Mouse (Mus musculus): Measurements from ENCODE around the gene Aff1.

Gene Aff1

DNA sequence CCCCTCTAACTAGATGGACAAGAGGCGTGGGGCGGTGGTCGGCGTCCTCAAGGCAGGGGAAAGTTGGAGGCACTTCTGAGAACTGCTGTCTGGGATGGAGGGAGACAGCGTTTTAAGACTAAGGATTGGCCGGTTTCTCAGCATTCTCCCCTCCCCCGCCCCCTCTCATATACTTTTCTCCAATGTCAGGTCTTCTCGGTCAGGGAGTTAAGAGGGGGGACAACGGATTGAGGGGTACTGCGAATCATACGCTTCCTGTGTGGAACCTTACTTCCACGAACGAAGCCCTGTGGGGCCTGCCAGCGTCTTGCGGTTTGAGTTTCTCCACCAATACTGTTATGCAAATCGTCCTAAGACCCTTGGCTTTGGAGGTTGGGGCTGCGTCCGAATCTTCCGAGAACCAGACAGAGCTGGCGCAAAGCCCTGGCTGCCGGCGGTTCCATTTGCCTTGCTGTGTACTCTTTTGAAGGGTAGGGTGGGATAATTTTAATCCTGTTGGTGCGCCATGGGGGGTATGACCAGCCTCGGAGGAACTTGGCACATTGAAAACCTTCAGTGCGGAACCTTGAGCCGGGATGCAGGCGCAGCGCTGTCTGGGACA is 967 bp downstream of the Aff1 start:
- no peak for DNase-seq (ENCODE audit: low spot score)

DNA sequence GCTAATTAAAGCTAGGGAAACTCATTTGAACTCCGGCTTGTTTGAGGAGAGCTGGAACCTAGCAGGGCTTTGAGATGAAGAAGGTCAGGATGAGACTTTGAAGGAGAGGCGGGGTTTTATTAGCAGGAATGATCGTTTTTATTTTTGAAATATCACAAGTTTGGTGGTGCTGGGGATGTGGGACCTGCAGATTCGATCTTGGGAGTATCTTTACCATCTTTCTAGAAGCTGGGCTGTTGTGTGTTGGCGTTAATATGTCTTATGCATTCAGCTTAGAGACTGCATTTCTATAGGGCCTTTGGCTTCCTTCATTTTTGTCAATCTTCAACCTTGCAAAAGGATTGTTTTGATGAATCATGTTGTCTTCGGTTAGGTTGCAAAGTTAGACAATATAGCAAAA is 1.9 kb downstream of the Aff1 start:
- no peak for DNase-seq (ENCODE audit: low spot score)

DNA sequence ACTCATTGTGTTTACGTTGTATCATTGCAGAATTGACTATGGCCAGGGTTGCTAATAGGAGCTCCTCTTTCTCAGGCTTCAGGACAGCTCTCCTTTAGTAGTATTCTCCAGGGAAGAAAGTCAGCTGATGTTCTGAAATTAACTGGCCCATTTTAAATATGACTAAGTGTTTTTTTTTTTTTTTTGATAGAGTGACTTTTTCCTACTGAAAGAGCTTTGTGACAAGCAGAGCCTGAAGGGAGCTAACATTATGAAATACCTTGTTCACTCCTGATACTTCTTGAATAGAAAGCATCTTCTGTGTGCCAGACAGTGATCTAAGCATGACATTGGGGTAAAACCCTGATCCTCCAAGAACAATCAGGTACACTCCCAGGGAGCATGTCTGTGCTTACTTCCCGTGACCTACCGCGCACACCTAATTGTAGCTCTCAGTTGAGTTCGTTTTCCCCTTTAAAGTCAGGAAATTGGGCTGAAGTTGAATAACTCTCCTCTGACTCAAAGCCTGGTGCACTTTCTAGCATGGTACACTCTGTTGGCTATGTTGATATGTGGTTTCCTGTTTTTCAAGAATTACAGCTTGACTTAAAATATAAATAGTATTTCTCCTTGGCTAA is 5.8 kb downstream of the Aff1 start:
- no peak for DNase-seq (ENCODE audit: low spot score)

DNA sequence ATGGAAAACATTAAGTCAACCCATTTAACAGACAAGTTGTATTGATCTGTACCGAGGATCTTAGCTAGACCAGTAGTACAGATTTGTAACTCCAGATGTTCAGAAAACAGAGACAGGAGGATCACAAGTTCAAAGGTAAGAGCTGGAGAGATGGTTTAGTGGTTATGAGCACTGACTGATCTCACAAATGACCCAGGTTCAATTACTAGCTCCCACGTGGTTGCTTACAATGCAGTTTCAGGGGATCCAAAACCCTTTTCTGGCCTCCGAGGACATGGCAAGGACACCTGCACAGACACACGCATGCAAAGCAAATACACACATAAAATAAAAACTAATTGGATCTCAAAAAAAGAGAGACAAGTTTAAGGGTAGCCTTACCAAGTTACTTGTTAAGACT is 6.4 kb downstream of the Aff1 start:
- no peak for DNase-seq (ENCODE audit: low spot score)

DNA sequence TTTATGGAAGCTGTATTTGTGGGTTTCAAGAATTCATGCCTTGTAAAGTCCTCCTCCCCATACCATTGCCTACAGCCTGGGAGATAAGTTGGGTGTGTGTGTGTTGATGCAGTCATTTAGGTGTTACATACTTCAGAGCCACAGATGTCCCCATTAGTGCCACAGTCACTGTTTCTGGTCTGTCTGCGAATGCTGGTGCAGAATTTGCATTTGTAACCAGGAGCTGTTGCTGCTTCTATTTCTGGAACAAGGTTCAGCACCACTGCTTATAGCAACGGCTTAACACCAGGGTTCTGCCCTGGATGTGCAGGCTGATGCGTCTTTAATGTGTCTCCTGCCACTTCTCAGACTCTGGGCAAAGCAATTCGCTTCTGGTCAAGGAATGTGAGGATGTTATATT is 7.4 kb downstream of the Aff1 start:
- DNase-seq (ENCODE audit: low spot score), result no peak

DNA sequence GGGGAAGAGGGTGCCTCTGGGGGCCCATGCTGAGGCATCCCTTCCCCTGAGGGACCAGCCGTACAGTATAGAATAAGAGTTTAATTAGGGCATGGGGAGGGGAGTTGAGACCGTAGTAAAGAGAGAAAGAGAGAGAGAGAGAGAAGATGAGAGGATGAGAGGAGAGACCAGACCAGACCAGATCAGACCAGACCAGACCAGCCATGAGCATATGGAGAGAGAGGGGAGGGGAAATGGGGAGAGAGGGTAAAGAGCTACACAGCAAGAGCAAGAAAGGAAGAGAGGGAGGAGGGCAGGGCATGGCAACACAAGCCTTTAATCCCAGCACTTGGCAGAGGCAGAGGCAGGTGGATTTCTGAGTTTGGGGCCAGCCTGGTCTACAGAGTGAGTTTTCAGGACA is 8.5 kb downstream of the Aff1 start:
- no peak for DNase-seq (ENCODE audit: low spot score)

DNA sequence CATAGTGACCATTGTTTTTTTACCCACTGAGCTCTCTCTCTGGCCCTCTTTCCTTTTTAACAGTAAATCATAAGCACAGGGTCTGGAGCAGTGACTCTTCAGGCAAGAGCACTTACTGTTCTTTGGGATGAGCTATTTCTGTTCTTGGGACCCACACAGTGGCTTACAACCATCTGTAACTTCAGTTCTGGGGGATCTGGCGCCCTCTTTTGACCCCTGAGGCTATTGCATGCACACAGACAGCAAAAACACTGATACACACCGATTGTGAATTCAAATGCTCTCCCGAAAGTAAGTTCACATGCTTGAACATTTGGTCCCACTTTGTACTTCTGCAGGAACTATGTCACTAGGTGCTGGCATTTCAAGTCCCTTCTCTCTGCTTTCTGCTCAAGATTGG is 9.3 kb downstream of the Aff1 start:
- no peak for DNase-seq (ENCODE audit: low spot score)

DNA sequence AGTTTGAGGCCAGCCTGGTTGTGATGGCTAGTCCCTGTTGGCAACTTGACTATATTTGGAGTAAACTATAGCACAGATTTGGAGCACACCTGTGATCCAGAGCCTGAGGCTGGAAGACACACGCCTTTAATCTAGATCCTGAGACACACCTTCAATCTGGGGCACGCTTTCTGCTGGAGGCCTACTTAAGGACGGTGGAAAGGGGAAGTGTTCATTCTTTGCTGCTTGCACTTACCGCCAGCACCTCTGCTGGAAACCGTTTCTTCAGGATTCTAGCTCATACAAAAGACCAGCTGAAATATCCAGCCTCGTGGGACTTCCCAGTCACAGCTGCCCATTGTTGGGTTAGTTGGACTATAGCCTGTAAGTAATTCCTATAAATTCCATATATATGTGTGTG is 10.4 kb downstream of the Aff1 start:
- no peak for DNase-seq (ENCODE audit: low spot score)

DNA sequence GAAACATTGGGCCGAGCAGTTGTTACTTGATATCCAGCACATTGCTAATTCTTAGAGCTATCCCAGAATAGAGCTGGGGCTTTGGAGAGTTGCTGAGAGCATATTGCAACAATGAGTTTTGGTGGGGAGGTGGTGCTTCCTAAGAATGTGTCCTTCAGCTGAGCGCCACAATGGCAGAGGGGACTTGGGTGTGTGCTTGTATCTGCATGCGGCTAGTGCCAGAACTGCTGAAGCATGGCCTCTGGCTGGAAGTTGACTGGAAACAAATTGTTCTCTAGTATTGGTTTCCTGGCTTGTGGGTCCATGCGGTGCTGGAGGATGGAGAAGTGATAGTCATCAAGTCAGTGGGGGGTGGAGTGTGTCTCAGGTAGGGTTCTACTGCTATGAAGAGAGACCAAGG is 13.2 kb downstream of the Aff1 start:
- no peak for DNase-seq (ENCODE audit: low spot score)

DNA sequence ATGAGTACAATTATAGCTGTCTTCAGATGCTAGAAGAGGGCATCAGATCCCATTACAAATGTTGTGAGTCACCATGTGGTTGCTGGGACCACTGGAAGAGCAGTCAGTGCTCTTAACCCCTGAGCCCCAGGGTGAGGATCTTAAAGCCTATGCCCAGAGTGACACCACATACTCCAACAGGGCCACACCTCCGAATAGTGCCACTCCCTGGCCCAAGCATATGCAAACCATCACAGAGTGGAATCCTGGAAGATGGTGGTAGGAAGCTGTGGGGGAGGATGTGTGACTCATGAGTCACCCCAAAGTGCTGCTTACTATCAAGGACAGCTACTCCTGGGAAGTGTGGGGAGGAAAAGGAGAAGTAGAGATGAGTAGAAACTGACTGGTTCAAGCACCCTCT is 13.7 kb downstream of the Aff1 start:
- DNase-seq (ENCODE audit: low spot score), result no peak

DNA sequence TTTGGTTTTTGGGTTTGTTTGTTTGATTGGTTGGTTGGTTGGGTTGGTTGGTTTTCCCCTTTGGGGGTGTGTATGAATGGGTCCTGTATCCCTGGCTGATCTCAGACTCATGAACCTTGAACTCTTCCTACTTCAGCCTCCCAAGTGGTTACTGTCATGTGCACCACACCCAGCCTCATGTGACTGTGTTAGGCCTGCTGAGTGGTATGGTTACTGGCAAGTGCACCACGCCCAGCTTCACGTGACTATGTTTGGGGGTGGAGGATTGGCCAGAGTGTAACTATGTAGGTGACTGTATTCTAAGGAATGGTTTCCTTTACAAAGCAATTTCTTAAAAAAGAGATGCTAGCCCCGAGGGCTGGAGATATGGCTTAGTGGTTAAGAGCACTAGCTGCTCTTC is 16.9 kb downstream of the Aff1 start:
- no peak for DNase-seq (ENCODE audit: low spot score)

DNA sequence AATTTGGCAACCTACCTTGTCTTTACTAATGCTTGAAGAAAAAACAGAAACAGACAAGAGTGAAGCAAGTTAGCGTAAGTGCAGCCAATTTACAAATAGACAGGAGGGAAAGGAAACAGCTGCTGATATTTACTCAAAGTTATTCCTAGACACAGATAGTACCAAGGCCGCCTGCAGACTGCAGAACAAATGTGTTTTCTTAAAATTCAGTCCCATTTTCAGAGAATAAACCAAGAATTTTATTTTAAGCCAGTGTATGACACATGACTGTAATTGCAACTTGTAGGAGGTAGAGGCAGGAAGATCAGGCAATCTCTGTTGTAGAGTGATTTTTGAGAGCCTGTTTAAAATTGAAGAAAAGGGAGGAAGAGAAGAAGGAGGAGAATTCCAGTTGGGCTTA is 19.7 kb downstream of the Aff1 start:
- no peak for DNase-seq (ENCODE audit: low spot score)

DNA sequence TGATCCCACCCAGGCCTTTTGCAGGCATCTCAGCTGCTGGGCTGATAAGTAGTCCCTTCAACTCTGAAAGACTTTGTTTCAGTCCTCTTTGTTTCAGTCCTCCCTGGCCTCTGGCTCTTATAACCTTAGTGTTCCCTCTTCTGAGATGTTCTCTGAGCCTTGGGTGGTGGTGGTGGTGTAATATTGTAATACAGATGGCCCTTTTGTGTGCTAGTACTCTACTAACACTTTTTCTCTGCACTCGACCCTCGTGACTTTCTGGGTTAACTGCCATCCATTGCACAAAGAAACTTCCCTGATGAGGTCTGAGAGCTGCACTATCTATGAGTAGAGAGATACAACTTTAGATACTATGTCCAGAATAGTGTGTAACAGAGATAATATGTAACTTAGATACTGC is 21.2 kb downstream of the Aff1 start:
- DNase-seq (ENCODE audit: low spot score), result no peak

DNA sequence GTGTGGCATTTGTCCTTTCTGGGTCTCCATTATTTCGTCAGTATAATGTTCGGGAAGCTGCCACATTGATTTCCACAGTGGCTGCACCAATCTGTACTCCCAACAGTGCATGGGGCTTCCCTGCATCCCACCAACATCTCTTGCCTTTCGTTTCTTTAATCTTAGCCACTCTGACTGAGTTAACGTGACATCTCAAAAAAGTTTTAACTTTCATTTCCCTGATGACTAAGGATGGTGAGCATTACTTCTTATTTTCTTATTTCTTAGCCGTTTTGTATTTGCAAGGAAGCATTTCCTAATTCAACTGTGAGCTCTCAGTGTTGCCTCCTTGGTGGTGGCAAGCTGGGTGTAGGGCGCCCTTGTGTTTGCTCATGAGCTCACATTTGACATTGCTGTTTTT is 22.8 kb downstream of the Aff1 start:
- DNase-seq (ENCODE audit: low spot score), result no peak

DNA sequence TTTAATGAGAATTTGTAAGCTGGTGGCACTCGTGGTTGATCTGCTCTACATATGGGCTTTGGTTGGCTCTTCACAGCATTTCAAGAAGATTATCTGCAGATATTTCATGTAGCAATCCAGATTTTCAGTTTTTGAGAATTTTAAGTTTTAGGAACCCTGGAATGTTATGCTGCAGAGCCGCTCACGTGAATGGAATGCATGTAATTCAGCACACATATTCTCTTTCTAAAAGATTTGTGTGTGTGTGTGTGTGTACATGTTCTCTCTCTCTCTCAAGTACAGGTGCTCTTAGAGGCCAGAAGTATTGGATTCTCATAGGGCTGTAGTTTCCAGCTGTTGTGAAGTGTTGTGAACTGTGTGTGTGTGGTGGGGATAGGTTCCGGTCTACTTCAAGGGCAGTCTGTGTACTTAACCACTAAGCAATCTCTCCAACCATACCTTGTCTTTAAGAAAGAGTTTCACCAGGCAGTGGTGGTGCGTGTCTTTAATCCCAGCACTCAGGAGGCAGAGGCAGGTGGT is 24.7 kb downstream of the Aff1 start:
- DNase-seq (ENCODE audit: low spot score), result no peak

DNA sequence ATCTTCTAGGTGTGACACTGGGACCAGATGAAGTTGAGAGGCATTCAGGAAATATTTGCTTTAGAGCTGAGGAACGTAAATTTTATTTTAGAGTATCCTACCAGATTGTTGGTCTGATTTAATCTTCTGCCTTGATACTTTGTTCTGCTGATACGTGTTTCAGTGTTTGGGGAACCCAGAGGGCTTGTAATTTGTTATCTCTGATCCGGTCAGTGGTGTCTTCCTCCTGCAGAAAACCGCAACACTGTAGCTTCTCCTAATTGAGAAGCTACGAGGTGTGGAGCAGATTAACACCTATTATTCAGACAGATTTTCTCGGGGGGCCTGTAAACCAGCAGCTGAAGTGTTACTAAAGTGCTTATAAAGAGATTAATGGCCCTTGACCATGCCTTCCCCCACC is 27.0 kb downstream of the Aff1 start:
- no peak for DNase-seq (ENCODE audit: low spot score)

DNA sequence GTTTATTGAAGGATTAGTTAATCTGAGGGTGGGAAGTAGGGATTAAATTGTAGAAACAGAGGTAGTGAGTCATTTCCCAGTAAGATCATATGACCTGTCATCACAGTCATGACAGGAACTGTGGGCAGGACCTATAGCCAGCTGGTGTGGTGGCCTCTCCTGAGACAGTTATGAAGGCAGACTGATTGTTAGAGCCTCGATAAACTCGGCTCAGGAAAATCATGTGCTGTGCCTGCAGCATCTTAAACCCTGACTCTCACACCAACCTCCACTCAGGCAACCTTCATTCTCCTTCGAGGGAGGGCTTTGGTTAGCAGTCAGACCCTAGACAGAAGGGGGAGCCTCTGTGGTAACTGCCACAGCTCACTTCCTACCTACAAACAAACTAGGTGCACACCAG is 27.7 kb downstream of the Aff1 start:
- no peak for DNase-seq (ENCODE audit: low spot score)

DNA sequence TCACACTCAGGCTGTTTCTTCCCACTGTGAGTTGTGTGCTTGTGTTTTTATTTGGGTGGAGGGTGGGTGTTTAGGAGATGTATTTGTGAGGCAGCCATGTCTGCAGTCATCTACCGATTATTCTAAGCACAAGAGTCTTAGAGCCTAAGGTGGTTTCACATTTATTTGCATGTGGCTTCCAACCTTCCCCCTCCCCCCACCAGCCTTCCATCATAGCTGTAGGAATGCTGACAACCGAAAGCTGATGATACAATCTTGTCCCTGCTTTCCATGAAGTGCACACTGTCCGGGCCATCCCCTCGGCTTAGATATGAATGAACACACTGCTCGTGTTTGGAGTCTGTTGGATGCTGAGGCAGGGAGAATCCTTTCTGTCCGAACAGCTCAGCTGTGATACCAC is 28.8 kb downstream of the Aff1 start:
- no peak for DNase-seq (ENCODE audit: low spot score)

DNA sequence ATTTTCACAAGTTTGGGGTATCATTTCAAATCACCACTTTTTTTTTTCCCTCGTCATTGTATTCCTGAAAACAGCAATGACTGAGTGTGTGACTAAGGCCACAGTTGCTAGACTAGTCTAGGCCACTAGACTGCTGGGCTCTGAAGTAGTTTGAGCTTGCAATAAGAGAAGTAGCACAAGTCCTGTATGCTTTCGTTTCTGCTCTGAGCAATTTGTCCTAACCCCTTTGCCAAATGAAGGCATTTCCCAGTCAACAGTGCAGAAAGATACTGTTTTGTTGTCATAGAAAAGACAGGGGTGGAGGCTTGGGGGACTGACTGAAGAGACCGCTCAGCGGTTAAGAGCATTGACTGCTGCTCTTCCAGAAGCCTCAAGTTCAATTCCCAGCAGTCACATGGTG is 29.3 kb downstream of the Aff1 start:
- DNase-seq (ENCODE audit: low spot score), result no peak

DNA sequence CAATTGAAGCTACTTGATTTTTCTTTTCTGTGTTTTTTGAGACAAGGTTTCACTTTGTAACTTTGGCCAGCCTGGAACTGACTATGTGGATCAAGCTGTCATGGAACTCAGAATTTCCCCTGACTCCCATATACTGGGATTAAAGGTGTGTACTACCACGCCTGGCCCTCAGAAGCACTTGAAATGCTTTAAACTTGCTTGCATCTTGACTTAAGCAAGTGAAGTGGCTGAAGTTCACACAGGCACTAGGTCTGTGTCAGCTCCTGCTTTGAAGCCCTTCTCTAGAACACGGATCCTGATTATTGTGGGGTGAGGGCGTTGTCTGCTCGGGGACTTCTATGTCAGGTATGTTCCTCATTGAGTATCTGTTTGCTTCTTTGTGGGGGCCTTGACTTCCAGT is 30.5 kb downstream of the Aff1 start:
- DNase-seq (ENCODE audit: low spot score), result no peak

DNA sequence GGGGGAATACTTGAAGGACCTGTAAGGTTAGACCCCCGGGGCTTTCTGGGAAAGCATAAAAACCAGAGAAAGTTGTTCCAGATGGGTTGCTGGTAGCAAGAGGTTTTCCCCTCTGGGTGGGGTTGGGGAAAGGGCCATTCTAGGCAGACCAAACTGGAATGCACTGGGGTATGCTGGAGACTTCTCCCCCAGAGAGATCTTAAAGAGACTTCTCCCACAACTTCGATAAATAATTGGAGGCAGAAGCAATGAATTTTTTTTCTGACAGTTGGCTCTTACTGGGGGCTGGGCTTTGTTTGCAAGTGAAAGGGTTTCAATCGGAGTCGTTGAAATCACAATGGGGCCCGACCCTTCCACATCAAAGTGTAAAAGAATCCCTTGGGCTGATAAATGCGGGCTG is 32.2 kb downstream of the Aff1 start:
- no peak for DNase-seq (ENCODE audit: low spot score)

DNA sequence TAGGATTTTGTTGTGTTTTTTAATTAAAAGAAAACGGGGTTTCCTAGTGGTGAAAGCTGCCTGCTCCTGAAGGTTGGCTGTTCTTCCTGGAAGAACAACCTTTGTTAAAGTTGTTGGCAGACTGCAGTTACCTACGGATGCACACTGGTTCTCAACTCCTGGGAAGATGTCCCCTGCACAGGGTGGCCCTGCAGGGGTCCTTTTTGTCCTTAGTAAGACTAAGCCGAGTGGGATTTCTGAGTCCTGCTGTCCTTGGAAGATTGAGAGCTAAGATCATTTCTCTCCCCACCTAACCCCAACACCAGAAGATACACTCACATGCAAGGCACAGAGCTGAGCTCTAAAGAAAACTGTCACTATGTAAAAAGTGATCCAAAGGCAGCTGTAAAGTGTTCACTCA is 32.6 kb downstream of the Aff1 start:
- no peak for DNase-seq (ENCODE audit: low spot score)

DNA sequence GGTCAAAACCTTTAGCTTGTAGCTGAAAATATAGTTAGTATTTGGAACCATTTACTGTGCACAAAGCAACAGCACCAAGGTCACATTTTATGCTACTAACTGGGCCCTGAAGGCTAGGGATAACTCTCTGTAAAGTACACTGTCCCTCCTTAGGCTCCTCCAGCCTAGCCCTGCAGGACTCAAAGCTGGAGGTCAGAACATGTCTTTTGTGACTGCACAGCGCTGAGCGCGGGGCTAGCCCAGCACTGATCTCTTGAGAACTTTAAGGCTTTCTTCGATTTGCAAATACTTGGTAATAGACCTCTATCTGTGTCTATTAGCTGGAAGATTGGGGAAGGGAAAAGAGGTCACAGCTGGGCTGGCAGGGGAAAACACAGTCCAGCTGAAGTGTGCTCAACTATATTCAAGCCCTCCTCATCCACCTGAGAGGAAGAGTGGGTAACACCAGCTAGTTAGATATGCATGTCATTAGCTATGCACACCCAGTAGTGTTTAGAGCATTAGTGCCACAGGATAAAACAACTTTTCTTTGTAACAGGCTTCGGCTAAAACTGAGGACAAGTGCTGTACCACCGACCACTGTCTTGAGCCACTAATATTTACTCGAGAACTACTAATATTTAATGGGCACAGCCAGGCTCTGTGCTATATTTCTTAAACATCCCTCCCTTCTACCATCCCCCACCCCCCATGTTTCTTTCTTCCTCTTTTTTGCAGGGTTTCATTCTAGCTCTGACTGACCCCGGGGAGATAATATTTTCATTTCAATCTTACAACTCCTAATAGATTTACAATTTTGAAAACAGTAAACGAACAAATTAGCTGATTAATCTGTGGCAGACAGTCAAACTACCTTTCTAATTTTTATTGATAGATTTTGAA is 33.3 kb downstream of the Aff1 start:
- no peak for DNase-seq (ENCODE audit: low spot score)
